Mouse (Mus musculus): ENCODE results near the gene Rrp8. TPM values are rescaled to one million over a fixed set of nuclear protein-coding genes. Genes with fewer than 3 reads are reported as not detected.

Gene Rrp8
- polyA plus RNA-seq, 1 experiment from 2014 or later = 29.2 TPM

GRCm38 (mm10) chr7:105769959-105770358 lies 32.8 kb upstream of the Rrp8 start:
- Histone ChIP-seq H3K36me3 (peaks cover 83% of the 10 kb centered on the region), H3K27ac (no peak overlapping the region), H3K4me1 (replicated peaks) (peaks cover 62% of the 10 kb centered on the region), H3K9me3 (no peaks in the 10 kb centered on the region), H3K27me3 (peaks cover 11% of the 10 kb centered on the region), H3K4me2 (replicated peaks) (no peak overlapping the region), H3K9ac (replicated peaks) (no peak overlapping the region), H3K4me3 (replicated peaks) (no peak overlapping the region)
- no peak for ATAC-seq
- WGBS = 93% methylated on average over 3 of the region's 3 CpGs

GRCm38 (mm10) chr7:105767729-105768165 lies 30.6 kb upstream of the Rrp8 start:
- H3K4me1 ChIP-seq (replicated peaks) = peaks cover 49% of the 10 kb centered on the region
- H3K4me2 ChIP-seq (replicated peaks) = 0 out of 2 replicates have a peak overlapping the region, but pooled peaks have one; percentile 2
- peak overlapping the region; percentile 52 for H3K27ac ChIP-seq

GRCm38 (mm10) chr7:105764331-105764730 lies 27.1 kb upstream of the Rrp8 start:
- Histone ChIP-seq H3K27me3 (peaks cover 37% of the 10 kb centered on the region), H3K4me2 (replicated peaks) (no peak overlapping the region), H3K4me3 (replicated peaks) (no peak overlapping the region), H3K27ac (no peak overlapping the region), H3K36me3 (peaks cover 82% of the 10 kb centered on the region), H3K9ac (replicated peaks) (no peak overlapping the region), H3K4me1 (replicated peaks) (peaks cover 26% of the 10 kb centered on the region), H3K9me3 (no peaks in the 10 kb centered on the region)
- no peak for ATAC-seq
- 86% methylated on average over 11 of the region's 11 CpGs for WGBS

More at GRCm38 (mm10) chr7:105767729-105768165, 30.6 kb upstream of the Rrp8 start:
- 13% methylated on average over 6 of the region's 6 CpGs for WGBS
- Histone ChIP-seq H3K27me3 (peaks cover 31% of the 10 kb centered on the region), H3K9ac (replicated peaks) (peak overlapping the region; percentile 10; the same call in 1 of the 2 replicates), H3K4me3 (replicated peaks) (no peak overlapping the region), H3K36me3 (peaks cover 92% of the 10 kb centered on the region), H3K9me3 (no peaks in the 10 kb centered on the region)
- ATAC-seq = peak; percentile 44

GRCm38 (mm10) chr7:105762517-105763270 lies 25.5 kb upstream of the Rrp8 start:
- Histone ChIP-seq H3K4me1 (replicated peaks) (peaks cover 9% of the 10 kb centered on the region), H3K9ac (replicated peaks) (no peak overlapping the region), H3K4me3 (replicated peaks) (no peak overlapping the region), H3K27ac (no peak overlapping the region), H3K27me3 (peaks cover 37% of the 10 kb centered on the region), H3K4me2 (replicated peaks) (no peak overlapping the region), H3K36me3 (peaks cover 88% of the 10 kb centered on the region), H3K9me3 (no peaks in the 10 kb centered on the region)
- WGBS = 20% methylated on average over 55 of the region's 55 CpGs
- peak; percentile 12 for ATAC-seq

DNA sequence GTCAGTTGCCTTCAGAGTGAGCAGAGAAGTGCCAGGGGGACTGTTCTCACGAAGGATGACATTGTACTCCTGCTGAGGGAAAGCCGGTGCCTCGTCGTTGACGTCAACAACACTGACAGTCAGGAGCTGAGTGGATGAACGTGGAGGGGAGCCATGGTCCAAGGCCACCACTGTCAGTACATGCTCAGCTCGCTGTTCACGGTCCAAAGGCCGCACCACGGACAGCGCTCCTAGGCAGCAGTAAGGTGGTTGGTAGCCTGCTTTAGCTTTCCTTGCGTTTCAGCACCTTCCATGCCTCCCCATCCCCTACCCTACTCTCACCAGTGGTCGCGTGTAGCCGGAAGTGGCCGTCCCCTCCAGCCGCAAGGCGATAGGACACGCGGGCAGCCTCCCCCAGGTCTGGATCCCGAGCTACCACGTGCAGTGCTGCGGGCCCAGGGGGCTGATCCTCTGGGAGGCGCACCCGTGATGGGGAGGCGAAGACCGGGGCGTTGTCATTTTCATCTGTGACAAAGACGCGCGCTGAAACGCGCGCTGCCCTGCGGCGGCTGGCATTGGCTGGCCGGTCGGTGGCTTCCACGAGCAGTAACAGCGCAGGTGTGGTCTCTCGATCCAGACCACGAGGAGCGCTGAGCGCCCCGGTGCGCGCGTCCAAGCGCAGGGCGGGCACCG lies 24.8 kb upstream of the Rrp8 start:
- Histone ChIP-seq H3K9me3 (no peaks in the 10 kb centered on the region), H3K4me3 (replicated peaks) (no peak overlapping the region), H3K9ac (replicated peaks) (no peak overlapping the region), H3K27ac (no peak overlapping the region), H3K36me3 (peaks cover 89% of the 10 kb centered on the region), H3K4me2 (replicated peaks) (no peak overlapping the region), H3K4me1 (replicated peaks) (peaks cover 4% of the 10 kb centered on the region; the same call in 1 of the 2 replicates), H3K27me3 (peaks cover 37% of the 10 kb centered on the region)
- WGBS = 17% methylated on average over 50 of the region's 51 CpGs
- peak; percentile 24 for ATAC-seq

GRCm38 (mm10) chr7:105753281-105753680 lies 16.1 kb upstream of the Rrp8 start:
- no peak for ATAC-seq
- 93% methylated on average over 10 of the region's 10 CpGs for WGBS

DNA sequence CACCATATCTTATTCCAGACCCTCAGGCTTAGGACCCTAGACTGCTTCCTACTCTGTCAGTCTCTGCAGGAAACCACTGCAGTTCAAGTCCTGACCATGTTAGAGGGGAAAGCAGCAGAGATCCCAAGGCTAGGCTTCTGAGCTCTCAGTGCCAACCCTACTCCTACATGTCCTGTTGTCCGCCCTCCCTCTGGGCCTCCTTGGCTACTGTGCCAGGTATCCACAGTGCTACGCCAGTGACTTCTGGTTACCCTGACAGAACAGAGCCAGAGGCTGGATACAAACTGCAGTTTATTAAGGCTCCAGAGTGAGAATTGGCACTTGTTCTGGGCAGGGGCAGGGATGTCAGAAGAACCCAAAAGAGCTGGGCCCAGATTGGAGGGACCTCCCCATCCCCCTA lies 15.5 kb upstream of the Rrp8 start:
- Histone ChIP-seq H3K36me3 (peaks cover 73% of the 10 kb centered on the region), H3K4me1 (replicated peaks) (peaks cover 16% of the 10 kb centered on the region), H3K9me3 (no peaks in the 10 kb centered on the region), H3K27ac (no peak overlapping the region), H3K9ac (replicated peaks) (0 out of 2 replicates have a peak overlapping the region, but pooled peaks have one; percentile 34), H3K4me2 (replicated peaks) (no peak overlapping the region), H3K4me3 (replicated peaks) (no peak overlapping the region), H3K27me3 (no peaks in the 10 kb centered on the region)
- ATAC-seq = peak; percentile 25
- WGBS = 98% methylated on average over 2 of the region's 2 CpGs

More at GRCm38 (mm10) chr7:105753281-105753680, 16.1 kb upstream of the Rrp8 start:
- no peak overlapping the region for H3K4me3 ChIP-seq (replicated peaks)
- no peak overlapping the region for H3K4me2 ChIP-seq (replicated peaks)
- no peaks in the 10 kb centered on the region for H3K27me3 ChIP-seq
- no peak overlapping the region for H3K27ac ChIP-seq
- H3K9ac ChIP-seq (replicated peaks) = no peak overlapping the region
- no peaks in the 10 kb centered on the region for H3K9me3 ChIP-seq
- H3K4me1 ChIP-seq (replicated peaks) = peaks cover 16% of the 10 kb centered on the region
- H3K36me3 ChIP-seq = peaks cover 74% of the 10 kb centered on the region

DNA sequence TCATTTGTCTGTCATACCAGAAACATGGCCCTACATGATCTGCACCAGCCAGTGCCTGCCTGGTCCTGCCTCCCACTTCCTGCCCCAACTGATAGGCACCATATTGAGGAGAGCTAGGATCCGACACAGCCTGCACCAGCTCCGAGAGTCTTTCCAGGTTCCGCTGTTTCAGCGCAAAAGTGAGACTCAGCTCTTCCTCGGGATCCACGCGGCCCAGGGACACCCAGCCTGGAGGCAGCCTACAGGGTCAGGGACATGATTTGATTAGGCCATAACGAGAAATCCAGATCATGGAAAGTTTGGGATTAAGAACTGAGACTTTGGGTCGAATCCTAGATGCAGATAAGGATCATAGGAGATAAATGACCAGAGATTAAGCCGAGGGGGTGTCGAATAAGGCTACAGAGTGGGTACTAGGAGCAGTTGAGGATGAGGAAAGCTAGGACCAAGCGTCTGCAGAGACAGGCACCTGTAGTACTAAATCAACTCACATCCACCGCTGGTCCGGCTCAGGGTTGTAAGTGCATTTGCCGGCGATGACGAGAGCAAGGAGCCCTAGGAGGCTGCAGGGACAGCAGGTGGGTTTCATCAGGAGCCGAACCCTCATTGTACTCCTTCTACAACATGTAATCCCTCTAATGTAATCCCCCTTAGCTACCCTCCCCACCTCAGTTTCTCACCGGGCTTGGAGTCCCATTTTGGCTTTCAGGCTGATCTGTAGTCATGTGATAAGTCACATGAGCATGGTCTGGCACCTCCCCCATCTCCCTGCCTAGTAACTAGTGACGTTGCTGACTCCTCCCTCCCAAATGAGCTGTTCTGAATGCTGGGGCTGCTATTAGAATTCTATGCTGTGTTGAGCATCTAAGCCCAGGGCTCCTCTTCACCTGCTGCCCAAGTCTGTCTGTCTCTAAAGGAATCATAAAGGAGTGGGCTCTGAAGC lies 14.6 kb upstream of the Rrp8 start, which contains the start of gene Tpp1:
Gene Tpp1 (minus strand): TSS at position 745 of the 943 bp plus-strand sequence.
- 21% methylated on average over 20 of the region's 20 CpGs for WGBS
- Histone ChIP-seq H3K4me2 (replicated peaks) (peak within 1 kb of the TSS; percentile 56), H3K9me3 (no peaks in the 10 kb centered on the region), H3K27ac (peak within 1 kb of the TSS; percentile 25; the same call in 1 of the 2 replicates), H3K36me3 (peaks cover 71% of the 10 kb centered on the region), H3K4me3 (replicated peaks) (peak within 1 kb of the TSS; percentile 41), H3K27me3 (no peaks in the 10 kb centered on the region), H3K9ac (replicated peaks) (peak within 1 kb of the TSS; percentile 64), H3K4me1 (replicated peaks) (peaks cover 16% of the 10 kb centered on the region)
- ATAC-seq = peak; percentile 87

GRCm38 (mm10) chr7:105747776-105748175 lies 10.6 kb upstream of the Rrp8 start:
- WGBS = 86% methylated on average over 2 of the region's 2 CpGs
- no peak overlapping the region for H3K4me2 ChIP-seq (replicated peaks)
- ATAC-seq = no peak
- H3K27me3 ChIP-seq = no peaks in the 10 kb centered on the region
- no peak overlapping the region for H3K27ac ChIP-seq
- peaks cover 31% of the 10 kb centered on the region for H3K4me1 ChIP-seq (replicated peaks)
- H3K4me3 ChIP-seq (replicated peaks) = no peak overlapping the region
- no peaks in the 10 kb centered on the region for H3K9me3 ChIP-seq
- peaks cover 39% of the 10 kb centered on the region for H3K36me3 ChIP-seq
- H3K9ac ChIP-seq (replicated peaks) = no peak overlapping the region

DNA sequence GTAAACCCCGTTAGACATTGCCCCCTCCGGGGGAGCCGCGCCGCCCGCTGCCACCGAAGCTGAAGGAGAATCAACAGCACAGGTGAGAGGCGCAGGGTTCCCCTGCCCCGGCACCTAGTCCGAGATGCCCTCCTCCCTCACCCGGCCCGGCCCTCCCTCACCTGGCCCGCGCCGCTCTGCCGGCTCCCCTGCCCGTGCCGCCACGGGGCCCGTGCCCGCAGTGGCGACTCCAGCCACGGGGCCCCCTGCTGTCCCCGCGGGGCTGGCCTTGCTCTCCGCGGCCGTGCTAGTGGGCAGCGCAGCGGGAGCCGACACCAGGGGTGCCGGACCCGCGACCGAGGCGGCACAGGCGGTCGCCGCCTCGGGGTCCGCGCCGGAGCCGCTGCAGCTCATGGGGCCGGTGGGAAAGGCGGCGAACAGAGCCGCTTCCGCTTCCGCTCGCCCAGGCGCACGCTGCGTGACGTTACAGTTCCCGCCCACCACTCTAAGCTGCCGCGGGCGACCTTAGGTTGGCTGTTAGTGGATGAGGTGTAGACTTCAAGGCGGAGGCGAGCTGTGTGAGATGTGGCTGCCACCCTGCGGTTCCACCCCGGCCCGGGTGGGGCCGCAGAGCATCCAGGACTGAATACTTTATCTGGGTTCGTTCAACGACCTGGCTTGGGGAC lies 6.9 kb upstream of the Rrp8 start, which contains the start of gene Taf10:
Gene Taf10 (minus strand): TSS at position 436 of the 665 bp plus-strand sequence.
- Histone ChIP-seq H3K4me3 (replicated peaks) (peak within 1 kb of the TSS; percentile 95), H3K36me3 (peaks cover 60% of the 10 kb centered on the region), H3K27me3 (no peaks in the 10 kb centered on the region), H3K4me2 (replicated peaks) (peak within 1 kb of the TSS; percentile 95), H3K27ac (peak within 1 kb of the TSS; percentile 77), H3K9me3 (no peaks in the 10 kb centered on the region), H3K9ac (replicated peaks) (peak within 1 kb of the TSS; percentile 94), H3K4me1 (replicated peaks) (peaks cover 17% of the 10 kb centered on the region)
- under 1% methylated on average over 60 of the region's 67 CpGs for WGBS
- ATAC-seq = peak; percentile 98

All from midbrain, embryonic 13.5 days (tissue).